Mouse (Mus musculus): ENCODE data around the gene Abhd11. TPM values are rescaled to one million over a fixed set of nuclear protein-coding genes. Genes with fewer than 3 reads are reported as not detected.
"Not testable (repeated sequence)": the region's sequence is repeated elsewhere in the genome, so short reads cannot be mapped to it uniquely, and the experiment has no call there.

Gene Abhd11
- 70.9 and 78.9 TPM in 2 replicates for polyA plus RNA-seq (2015; fragmentation: Nextera tagmentation; extraction: Ambion mirVana)

GRCm38 (mm10) chr5:135008671-135009589 is at the start of gene Abhd11:
Gene Abhd11, plus strand, starts transcription at chr5:135009152.
- peak; percentile 87 for ATAC-seq (ENCODE audit: insufficient read depth, low FRiP score, low read depth)
- under 1% methylated on average over 52 of the region's 52 CpGs for WGBS
- peak within 1 kb of the TSS; percentile 94 for H3K4me2 ChIP-seq

DNA sequence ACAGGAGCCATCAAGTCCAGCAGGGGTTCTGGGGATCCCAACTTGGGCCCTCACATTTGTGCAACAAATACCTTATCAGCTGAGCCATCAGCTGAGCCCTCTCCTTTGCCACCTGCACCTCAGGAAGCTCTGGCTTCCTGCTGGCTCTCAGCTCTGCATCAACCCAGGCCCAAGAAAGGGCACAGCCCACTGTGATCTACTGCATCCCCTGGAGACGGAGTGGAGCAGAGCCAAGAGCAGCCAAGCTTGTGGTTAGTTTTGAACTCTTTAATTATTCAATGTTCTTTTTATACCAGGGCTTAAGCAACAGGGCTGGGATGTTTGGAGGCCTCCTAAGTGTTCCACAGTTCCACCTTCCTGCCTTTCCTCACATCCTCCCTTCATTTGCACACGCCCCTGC is 48.5 kb upstream of the Abhd11 start:
- Histone ChIP-seq H3K9me3 (no peaks in the 10 kb centered on the region), H3K27me3 (replicated peaks) (no peaks in the 10 kb centered on the region), H3K4me1 (peaks cover 5% of the 10 kb centered on the region; the same call in 1 of the 2 replicates), H3K27ac (no peak overlapping the region), H3K9ac (no peak overlapping the region), H3K4me3 (replicated peaks) (no peak overlapping the region), H3K36me3 (no peaks in the 10 kb centered on the region), H3K4me2 (no peak overlapping the region)
- ATAC-seq (ENCODE audit: insufficient read depth, low FRiP score, low read depth): no peak
- 55% methylated on average over 2 of the region's 2 CpGs for WGBS

More at GRCm38 (mm10) chr5:135008671-135009589, at the start of gene Abhd11:
- Histone ChIP-seq H3K27me3 (replicated peaks) (no peaks in the 10 kb centered on the region), H3K9ac (peak within 1 kb of the TSS; percentile 55), H3K9me3 (no peaks in the 10 kb centered on the region), H3K4me3 (replicated peaks) (peak within 1 kb of the TSS; percentile 59), H3K4me1 (peaks cover 35% of the 10 kb centered on the region), H3K36me3 (no peaks in the 10 kb centered on the region), H3K27ac (peak within 1 kb of the TSS; percentile 99)

DNA sequence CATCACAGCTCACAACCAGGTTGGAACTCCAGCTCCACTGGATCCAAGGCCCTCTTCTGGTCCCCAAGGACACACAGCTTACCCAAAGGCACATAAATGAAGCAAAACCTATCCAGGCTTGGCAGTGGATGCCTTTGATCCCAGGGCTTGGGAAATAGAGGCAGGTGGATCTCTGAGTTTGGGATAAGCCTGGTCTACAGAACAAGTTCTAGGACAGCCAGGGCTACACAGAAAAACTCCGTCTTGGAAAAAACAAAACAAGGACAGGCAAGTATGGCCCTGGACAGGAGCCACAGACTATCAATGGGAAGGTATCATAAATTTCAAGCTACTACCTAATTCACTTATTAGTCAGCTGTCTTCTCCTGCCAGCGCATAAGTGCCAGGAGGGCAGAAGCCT is 47.4 kb upstream of the Abhd11 start:
- Histone ChIP-seq H3K9me3 (no peaks in the 10 kb centered on the region), H3K4me2 (no peak overlapping the region), H3K4me3 (replicated peaks) (no peak overlapping the region), H3K27me3 (replicated peaks) (no peaks in the 10 kb centered on the region), H3K27ac (no peak overlapping the region), H3K9ac (no peak overlapping the region), H3K4me1 (peaks cover 14% of the 10 kb centered on the region), H3K36me3 (no peaks in the 10 kb centered on the region)
- WGBS: 89% methylated on average over 2 of the region's 2 CpGs
- ATAC-seq (ENCODE audit: insufficient read depth, low FRiP score, low read depth): no peak

- Histone ChIP-seq H3K27ac (no peak overlapping the region), H3K4me1 (peaks cover 26% of the 10 kb centered on the region), H3K4me3 (replicated peaks) (no peak overlapping the region), H3K4me2 (no peak overlapping the region), H3K9ac (no peak overlapping the region), H3K9me3 (no peaks in the 10 kb centered on the region), H3K27me3 (replicated peaks) (no peaks in the 10 kb centered on the region), H3K36me3 (no peaks in the 10 kb centered on the region)
- ATAC-seq (ENCODE audit: insufficient read depth, low FRiP score, low read depth): no peak
- 32% methylated on average over 5 of the region's 5 CpGs for WGBS
These were observed 45.4 kb upstream of the Abhd11 start for GRCm38 (mm10) chr5:134963546-134963945.

- not testable (repeated sequence) for ATAC-seq (ENCODE audit: insufficient read depth, low FRiP score, low read depth); H3K9me3 ChIP-seq; H3K4me3 ChIP-seq (replicated peaks); H3K27me3 ChIP-seq (replicated peaks); H3K4me2 ChIP-seq; H3K9ac ChIP-seq; H3K36me3 ChIP-seq; H3K27ac ChIP-seq
- H3K4me1 ChIP-seq: peaks cover 26% of the 10 kb centered on the region
These were observed 44.3 kb upstream of the Abhd11 start for GRCm38 (mm10) chr5:134964655-134965054.

DNA sequence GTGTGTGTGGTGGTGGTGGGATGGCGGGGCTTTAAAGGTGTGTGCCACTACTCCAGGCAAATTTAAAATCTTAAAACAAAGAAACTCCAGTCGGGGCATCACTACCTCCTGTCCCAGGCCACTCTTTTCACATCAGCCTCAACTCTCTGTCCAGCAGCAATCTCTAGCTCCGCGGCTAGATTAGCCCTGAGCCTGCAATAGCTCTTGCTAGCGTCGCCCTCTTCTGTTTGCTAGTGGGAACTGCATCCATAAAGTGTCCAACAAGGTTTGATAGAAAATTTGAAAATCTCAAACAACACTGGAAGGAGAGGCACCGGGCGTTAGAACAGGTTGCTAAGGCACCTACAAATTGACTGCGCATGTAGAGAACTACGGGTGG is 43.5 kb upstream of the Abhd11 start:
- H3K27ac ChIP-seq: no peak overlapping the region
- H3K4me2 ChIP-seq: peak overlapping the region; percentile 55
- H3K4me1 ChIP-seq: peaks cover 26% of the 10 kb centered on the region
- no peaks in the 10 kb centered on the region for H3K9me3 ChIP-seq
- H3K4me3 ChIP-seq (replicated peaks): peak overlapping the region; percentile 32
- H3K9ac ChIP-seq: no peak overlapping the region
- no peak for ATAC-seq (ENCODE audit: insufficient read depth, low FRiP score, low read depth)
- 6% methylated on average over 10 of the region's 10 CpGs for WGBS
- no peaks in the 10 kb centered on the region for H3K36me3 ChIP-seq
- no peaks in the 10 kb centered on the region for H3K27me3 ChIP-seq (replicated peaks)

DNA sequence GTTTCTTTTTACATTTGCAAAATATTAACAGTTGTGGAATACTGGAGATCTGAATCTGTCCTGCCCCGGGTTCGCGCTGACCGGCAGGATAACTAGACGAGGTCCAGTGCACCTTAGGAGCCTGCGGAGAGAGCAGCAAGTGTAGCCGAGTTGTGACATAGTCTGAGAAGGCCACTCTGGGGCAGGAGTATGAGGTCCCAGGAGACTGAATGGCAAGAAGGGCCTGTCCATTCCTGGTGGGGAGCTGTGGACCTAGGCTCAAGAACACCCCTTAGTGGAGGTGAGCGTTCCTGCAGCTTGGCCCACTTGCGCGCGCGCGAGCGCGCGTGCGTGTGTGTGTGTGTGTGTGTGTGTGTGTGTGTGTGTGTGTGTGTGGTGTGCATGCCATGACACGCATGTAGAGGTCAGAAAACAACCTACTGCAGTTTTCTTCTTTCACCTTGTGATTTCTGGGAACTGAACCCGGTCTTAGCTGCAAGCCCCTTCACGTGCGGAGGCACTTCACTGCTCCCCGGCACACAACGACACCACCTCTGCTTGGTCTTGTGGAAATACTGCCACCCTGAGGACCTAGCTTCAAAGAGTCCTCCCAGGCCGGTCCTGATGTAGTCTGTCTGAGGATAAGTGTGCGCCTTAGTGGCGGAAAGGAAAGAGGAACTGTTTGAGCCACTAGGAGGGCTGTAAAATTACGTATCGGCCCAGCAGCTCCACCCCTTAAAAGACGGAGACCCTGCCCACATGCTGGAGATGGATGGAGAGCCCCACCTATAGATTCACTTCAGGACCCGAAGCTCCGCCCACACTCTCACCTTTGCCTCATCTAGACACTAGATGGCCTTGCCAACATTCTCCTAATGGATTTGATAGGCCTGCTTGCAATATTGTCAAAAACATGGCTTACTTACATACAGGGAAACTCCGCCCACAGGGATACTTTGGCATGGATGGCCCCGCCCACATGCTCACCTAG is 42.8 kb upstream of the Abhd11 start:
- 6% methylated on average over 33 of the region's 33 CpGs for WGBS
- no peaks in the 10 kb centered on the region for H3K36me3 ChIP-seq
- H3K4me1 ChIP-seq: peaks cover 26% of the 10 kb centered on the region
- H3K9me3 ChIP-seq: no peaks in the 10 kb centered on the region
- H3K4me2 ChIP-seq: peak overlapping the region; percentile 55
- H3K9ac ChIP-seq: no peak overlapping the region
- H3K4me3 ChIP-seq (replicated peaks): peak overlapping the region; percentile 32
- ATAC-seq (ENCODE audit: insufficient read depth, low FRiP score, low read depth): peak; percentile 79
- peak overlapping the region; percentile 76 for H3K27ac ChIP-seq
- H3K27me3 ChIP-seq (replicated peaks): no peaks in the 10 kb centered on the region

DNA sequence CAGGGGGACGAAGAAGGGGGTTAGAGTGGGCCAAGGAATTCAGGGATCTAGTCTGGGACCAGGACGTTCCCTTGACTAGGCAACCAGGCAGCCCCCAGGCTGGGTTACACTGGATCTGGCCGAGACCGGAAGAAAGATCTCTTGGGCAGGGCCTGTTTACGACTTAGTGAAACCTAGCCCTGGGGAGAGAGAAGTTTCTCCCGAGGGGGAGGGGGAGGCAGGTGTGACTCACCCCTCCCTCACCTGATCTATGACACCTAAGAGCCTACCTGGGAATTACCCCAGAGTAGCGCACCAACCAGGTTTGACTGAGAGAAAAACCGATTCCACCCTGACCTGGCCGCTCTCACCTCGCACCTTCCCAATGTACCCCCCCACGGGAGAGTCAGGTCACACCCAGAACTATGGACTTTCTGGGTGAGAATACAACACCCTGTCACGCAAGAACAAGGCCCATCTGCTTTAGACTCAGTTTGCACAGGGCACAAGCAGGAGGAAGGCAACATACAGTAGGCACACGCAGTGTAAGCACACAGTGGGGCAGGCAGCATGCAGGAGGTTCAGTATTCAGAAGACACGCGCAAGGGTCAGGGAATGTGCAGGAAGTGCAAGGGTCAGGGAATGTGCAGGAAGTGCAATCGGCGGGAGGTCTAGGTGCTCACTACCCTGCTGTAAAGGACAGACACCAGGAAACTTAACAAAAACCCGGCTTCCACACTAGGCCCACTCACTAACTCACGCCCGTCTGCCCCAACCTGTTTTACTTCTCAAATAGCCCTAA is 41.6 kb upstream of the Abhd11 start:
- H3K9me3 ChIP-seq: no peaks in the 10 kb centered on the region
- H3K27ac ChIP-seq: peak overlapping the region; percentile 76
- peaks cover 26% of the 10 kb centered on the region for H3K4me1 ChIP-seq
- H3K36me3 ChIP-seq: no peaks in the 10 kb centered on the region
- H3K4me2 ChIP-seq: no peak overlapping the region
- ATAC-seq (ENCODE audit: insufficient read depth, low FRiP score, low read depth): no peak
- 57% methylated on average over 20 of the region's 20 CpGs for WGBS
- no peak overlapping the region for H3K9ac ChIP-seq
- H3K4me3 ChIP-seq (replicated peaks): no peak overlapping the region
- H3K27me3 ChIP-seq (replicated peaks): no peaks in the 10 kb centered on the region

DNA sequence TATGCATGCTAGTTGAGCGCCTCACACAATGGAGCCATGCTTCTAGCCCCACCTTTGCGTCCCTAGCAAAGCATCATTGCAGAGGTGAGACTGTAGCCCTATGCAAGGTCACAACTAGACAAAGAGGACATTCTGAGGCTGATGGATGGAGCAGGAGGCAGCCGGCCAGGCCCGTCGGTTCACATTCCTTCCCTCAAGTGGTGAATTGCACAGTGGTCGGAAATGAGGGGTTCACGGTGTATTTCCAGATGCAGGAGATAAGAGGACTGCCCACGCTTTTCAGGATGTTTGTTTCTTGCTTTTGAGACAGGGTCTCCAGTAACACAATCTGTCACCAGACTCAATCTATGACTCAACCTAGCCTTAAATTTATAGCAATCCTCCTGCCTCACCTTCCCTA is 38.3 kb upstream of the Abhd11 start:
- ATAC-seq (ENCODE audit: insufficient read depth, low FRiP score, low read depth): no peak
- no peak overlapping the region for H3K4me3 ChIP-seq (replicated peaks)
- peaks cover 20% of the 10 kb centered on the region for H3K4me1 ChIP-seq
- H3K36me3 ChIP-seq: no peaks in the 10 kb centered on the region
- no peaks in the 10 kb centered on the region for H3K27me3 ChIP-seq (replicated peaks)
- H3K27ac ChIP-seq: peak overlapping the region; percentile 40; the same call in 1 of the 2 replicates
- no peaks in the 10 kb centered on the region for H3K9me3 ChIP-seq
- no peak overlapping the region for H3K9ac ChIP-seq
- no peak overlapping the region for H3K4me2 ChIP-seq
- WGBS: 47% methylated on average over 8 of the region's 8 CpGs

- no peak overlapping the region for H3K27ac ChIP-seq
- no peak overlapping the region for H3K4me3 ChIP-seq (replicated peaks)
- peaks cover under 1% of the 10 kb centered on the region; the same call in 1 of the 2 replicates for H3K4me1 ChIP-seq
- no peaks in the 10 kb centered on the region for H3K27me3 ChIP-seq (replicated peaks)
- H3K4me2 ChIP-seq: no peak overlapping the region
- no peak for ATAC-seq (ENCODE audit: insufficient read depth, low FRiP score, low read depth)
- H3K9me3 ChIP-seq: no peaks in the 10 kb centered on the region
- no peak overlapping the region for H3K9ac ChIP-seq
- no peaks in the 10 kb centered on the region for H3K36me3 ChIP-seq
These were observed 35.9 kb upstream of the Abhd11 start for GRCm38 (mm10) chr5:134973081-134973480.

DNA sequence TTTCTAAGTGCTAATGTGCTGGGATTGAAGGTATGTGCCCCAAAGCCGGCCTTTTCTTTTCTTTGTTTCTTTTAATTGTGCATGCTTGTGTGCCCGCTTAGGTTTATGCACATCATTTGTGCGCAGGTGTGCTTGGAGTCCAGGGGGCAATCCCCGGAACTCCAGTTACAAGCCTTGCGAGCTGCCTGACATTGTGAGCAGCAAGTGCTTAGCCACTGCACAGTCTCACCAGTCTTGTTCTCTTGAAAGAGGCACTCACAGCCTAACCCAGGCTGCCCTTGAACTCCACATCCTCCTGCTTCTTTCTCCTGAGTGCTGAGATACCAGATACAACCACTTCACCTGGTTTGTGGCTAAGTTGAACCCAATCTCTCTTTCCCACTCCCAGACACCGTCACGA is 35.4 kb upstream of the Abhd11 start:
- H3K4me3 ChIP-seq (replicated peaks): no peak overlapping the region
- no peak for ATAC-seq (ENCODE audit: insufficient read depth, low FRiP score, low read depth)
- no peak overlapping the region for H3K27ac ChIP-seq
- no peaks in the 10 kb centered on the region for H3K9me3 ChIP-seq
- WGBS: 77% methylated on average over 7 of the region's 7 CpGs
- H3K4me1 ChIP-seq: no peaks in the 10 kb centered on the region
- no peak overlapping the region for H3K9ac ChIP-seq
- H3K36me3 ChIP-seq: no peaks in the 10 kb centered on the region
- no peak overlapping the region for H3K4me2 ChIP-seq
- H3K27me3 ChIP-seq (replicated peaks): no peaks in the 10 kb centered on the region

All from stomach, embryonic 15.5 days (tissue).